Mouse (Mus musculus) 3T3-L1 (cell line): ENCODE results near the gene AC129217.1.
"Not testable (repeated sequence)": the region's sequence is repeated elsewhere in the genome, so short reads cannot be mapped to it uniquely, and the experiment has no call there.

Experiments used
- DNase-seq: peaks from one replicate; pipeline ENCODE4 v3.0.0-alpha.2; 2015; ENCODE audit warnings: low read depth, low spot score

Gene AC129217.1

GRCm38 (mm10) chr19:8830664-8831063 lies 1.1 kb downstream of the AC129217.1 start:
- no peak for DNase-seq

- DNase-seq: no peak
These were observed 1.7 kb downstream of the AC129217.1 start for GRCm38 (mm10) chr19:8831262-8831661.

DNA sequence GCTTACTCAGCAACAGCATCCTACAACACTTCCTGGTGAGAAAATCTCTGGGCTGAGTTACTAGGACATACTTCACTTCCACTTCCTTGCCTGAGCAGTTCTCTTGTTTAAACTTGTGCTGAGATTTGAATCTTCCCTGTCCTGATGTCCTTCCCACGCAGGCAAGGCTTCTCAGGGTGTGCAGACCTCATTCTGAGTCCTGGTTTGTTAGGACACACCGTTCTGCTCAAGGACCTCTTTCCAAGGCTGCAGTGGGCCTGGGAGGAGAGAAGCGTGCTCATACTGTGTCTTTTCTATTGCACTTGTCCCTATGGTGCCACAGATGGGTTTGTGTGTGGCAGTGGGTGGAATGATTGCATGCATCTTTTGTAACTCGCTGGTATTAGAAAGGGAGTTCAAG lies 3.4 kb downstream of the AC129217.1 start:
- DNase-seq: no peak

DNA sequence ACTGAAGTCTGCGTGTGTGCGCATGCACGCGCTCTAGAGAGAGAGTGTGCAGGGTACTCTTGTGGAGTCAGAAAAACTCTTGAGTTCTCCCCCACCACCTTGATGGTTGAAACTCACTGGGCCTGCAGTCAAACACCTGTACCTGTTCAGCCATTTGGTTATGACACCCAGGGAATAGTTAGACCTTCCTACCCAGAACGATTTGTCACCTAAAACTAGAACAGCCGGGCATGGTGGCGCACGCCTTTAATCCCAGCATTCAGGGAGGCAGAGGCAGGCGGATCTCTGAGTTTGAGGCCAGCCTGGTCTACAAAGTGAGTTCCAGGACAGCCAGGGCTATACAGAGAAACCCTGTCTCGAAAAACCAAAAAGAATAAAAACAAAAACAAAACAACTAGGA lies 6.8 kb downstream of the AC129217.1 start:
- DNase-seq: not testable (repeated sequence)

- no peak for DNase-seq
These were observed 7.7 kb downstream of the AC129217.1 start, which contains the start of gene Bscl2 for GRCm38 (mm10) chr19:8837251-8837791. Gene Bscl2 (plus strand): TSS chr19:8837467.

DNA sequence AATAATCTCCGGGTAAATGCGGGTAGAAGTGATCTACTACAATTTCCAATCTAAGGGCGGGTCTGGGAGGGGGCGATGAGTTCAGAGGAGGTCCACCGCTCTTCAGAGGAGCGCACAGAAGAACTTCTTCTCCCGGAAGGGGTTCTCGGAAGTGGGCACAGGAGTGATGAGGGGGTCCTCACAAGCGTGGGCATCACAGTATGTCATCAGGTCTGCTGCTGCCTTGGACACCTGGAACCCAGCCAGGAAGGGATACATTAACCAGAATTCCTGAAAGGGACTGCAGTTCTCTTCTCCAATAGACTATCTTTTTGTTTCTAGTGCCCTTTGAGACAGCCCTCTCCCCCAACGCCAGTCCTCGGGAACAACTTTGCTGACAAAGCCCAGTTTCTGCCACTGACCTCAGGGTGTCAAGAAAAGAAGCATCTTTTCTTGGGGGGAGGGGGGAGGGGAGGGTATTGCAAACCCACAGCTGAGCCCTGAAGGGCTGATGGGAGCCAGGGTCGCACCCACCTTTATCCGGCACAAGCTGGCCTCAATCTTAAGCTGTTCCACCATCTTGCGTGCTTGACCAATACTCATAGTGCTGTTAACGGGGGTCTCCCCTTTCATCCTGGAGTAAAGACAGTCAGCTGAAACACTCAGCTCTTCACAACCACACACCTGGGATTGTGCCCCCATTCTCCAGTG lies 8.6 kb downstream of the AC129217.1 start:
- DNase-seq: no peak

DNA sequence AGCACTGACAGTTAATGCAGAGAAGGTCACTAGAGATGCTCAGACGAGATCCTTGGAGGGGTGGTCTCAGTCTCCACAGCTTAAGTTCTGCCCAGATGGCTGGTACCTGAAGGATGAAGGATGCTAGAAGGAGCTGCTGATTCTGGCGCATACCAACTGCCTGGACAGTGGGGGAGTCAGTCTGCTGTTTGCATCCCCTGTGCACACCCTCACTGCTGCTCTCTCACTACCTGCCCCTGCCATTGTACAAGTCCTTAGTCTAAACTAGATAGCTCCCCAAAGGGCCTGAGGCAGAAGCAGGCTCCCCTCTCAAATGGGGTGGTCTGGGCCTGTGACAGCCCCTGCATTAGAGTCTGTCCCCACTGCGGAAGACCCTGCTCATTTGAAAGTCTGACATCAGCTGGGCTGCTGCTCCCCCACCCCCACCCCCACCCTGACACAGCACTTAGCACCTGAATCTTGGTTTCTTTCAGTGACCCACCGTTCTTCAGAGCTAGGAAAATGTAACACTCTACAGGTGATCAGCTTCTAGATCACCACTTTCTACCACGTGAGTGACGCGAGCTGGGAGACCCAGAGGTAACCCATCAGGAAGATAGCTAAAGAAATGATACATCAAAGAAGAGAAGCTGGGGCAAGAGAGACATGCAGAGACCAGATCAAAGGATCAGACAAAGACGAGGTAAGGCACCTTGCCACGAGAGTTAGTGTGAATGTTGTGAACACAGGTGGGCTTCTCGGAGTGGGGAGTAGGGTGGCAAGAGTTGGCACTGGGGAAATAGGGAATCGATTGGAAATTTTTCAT lies 9.7 kb downstream of the AC129217.1 start, which contains the start of gene Gng3:
TSS of gene Gng3 (minus strand) at position 92 of the 805 bp plus-strand sequence.
- DNase-seq: no peak

DNA sequence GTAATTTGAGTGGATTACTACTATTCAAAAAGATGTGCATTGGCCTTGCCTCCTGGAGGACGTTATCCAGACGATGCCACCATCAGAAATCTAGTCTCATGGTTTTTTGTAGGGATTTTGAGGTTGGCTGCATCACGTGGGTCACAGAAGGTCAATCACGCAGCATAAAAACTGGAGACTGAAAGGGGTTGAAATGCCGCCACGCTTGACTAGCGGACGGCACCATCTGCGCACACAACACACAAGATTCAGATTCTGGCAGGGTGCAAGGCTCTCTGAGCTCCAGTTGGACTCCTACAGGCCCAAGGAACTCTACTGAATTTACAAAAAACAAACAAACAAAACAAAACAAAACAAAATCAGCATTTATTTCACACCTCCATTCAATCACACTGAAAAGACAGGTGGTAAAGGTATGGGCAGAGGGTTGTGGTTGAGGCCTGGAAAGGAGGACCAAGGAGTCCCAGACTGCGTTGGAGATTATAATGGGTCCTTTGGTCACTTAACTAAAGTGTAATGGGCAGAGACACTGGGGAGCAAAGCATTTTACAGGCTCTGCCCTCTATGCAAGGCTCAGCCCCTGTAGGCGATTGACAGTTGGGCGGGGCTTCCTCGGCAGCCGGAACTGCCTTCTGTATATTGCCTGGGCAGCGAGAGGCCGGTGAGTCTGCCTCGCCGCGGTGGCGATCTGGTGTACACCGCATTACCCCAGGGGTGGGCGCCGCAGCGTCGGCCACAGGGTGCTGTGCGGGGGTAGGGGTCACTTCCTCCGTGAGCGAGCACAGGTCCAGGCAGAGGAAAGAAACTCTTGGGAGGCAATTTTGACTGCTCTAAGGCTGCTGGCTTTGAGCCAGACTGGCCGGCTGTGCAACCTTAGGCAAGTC lies 10.6 kb downstream of the AC129217.1 start:
- DNase-seq: no peak

GRCm38 (mm10) chr19:8841012-8841411 lies 11.4 kb downstream of the AC129217.1 start:
- DNase-seq: no peak

DNA sequence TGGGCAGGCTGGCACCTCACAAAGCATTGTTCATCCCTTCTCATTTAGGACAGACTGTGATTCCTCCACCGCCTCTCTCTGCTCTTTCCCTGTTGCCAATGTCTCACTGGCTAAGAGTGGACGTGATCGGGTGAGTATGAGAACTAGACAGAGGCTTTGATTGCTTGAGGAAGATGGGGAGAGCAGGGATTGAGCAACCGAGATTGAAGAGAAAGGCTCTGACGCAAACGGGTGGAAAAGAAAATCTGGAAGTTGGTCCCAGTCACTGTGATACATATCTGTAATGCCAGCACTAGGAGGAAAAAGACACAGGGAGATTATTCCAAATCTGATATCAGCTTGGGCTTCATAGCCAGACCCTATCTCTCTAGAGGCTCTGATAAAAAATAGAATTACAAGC lies 13.4 kb downstream of the AC129217.1 start:
- no peak for DNase-seq

- DNase-seq: peak; percentile 96
These were observed 15.0 kb downstream of the AC129217.1 start for GRCm38 (mm10) chr19:8844371-8845129.

DNA sequence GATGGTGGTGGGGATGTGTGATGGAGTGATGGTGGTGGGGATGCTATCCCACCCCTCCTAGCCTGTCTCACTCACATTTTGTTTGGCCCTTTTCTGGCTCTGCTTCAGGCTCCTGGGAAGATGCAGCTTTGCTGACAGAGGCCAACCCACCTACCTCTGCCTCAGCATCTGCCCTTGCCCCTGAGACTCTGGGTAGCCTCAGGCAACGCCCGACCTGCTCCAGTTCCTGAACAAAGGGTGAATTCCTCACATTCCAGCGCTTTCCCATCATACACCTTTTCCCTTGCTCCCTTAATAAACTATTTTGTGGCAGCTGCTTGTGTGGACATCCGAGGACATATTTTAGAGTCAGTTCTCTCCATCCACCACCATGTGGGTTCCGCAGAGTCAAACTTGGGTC lies 18.8 kb downstream of the AC129217.1 start:
- no peak for DNase-seq

- peak; percentile 99 for DNase-seq
These were observed 20.9 kb downstream of the AC129217.1 start, which contains the start of gene Lrrn4cl for GRCm38 (mm10) chr19:8850402-8850901. Gene Lrrn4cl (plus strand): TSS chr19:8850768.

GRCm38 (mm10) chr19:8851639-8852038 lies 22.1 kb downstream of the AC129217.1 start:
- DNase-seq: no peak

DNA sequence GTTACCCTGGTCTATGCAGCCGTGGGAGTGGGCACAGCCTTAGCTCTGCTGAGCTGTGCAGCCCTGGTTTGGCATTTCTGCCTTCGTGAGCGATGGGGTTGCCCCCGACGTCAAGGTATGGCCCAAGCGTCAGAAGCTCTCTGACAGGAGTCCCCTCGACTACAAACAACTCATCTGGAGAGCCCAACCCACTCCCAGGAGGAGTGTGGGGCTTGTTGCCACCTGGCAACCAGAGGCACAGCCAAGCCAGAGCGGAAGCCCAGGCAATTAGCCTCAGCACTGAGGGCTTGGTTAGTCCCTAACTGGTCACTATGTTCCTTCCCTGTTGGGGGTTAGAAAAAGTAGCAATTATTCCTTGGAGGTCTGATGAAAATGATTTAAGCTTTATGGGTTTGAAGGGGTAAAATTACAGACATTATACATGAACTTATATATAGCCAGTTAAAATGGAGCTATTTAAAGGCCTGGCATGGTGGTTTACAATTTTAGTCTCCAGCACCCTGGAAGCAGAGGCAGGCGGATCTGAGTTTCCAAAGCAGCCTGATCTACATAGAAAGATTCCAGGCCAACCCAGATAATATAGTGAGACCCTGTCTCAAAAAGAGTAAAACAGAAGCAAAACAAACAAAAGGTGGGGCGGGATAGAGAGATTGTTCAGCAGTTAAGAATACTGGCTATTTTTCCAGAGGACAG lies 22.8 kb downstream of the AC129217.1 start:
- no peak for DNase-seq

DNA sequence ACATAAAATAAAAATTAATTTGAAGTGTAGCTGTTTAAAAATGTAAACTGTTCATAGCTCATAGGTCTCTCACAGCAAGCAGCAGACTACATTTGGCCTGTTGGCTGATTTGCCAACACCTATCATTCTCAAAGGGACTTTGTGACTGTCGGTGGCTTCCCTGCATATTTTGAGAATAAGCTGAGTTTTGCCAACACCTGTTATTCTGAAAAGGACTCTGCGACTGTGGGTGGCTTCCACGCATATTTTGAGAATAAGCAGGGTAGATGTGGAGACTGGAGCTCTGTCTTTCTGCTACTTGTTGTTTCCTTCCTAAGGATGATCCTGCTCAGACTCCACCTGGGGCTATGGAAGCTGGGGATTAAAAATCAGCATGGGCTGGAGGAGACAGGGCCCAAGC lies 23.5 kb downstream of the AC129217.1 start:
- DNase-seq: no peak

DNA sequence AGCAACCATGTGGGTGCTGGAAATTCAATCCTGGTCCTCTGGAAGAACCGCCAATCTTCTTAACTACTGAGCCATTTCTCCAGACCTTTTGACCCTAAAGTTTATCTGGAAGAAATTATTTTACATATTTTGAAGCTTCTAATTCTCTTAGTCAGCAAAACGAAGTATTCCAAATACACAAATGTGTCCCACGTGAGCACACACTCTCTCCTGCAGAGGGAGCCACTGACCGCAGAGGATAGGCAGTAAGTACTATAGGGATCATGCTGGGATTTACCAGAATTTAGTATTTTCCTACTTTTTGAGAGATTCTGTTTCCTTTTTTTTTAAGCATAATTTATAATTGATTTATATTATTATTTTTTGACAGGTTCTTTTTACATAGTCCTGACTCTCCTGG lies 28.1 kb downstream of the AC129217.1 start:
- DNase-seq: peak; percentile 82

DNA sequence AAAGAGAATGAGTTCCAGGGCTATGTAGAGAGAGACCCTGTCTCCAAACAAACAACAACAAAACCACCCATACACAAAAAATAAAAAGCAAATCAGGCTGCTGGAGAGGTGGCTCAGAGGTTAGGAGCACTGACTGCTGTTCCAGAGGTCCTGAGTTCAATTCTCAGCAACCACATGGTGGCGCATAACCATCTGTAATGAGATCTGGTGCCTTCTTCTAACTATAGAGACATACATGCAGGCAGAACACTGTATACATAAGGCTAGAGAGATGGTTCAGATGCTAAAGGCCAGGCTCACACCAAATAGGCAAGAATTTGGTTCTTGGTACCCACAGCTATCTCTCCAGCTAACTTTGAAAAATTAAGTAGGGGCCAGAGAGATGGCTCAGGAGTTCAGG lies 29.4 kb downstream of the AC129217.1 start:
- DNase-seq: peak; percentile 71

GRCm38 (mm10) chr19:8864265-8864664 lies 34.7 kb downstream of the AC129217.1 start:
- no peak for DNase-seq

GRCm38 (mm10) chr19:8870381-8870780 lies 40.8 kb downstream of the AC129217.1 start:
- not testable (repeated sequence) for DNase-seq
